Mouse (Mus musculus) megakaryocyte-erythroid progenitor cell, adult 5 weeks (primary cell): ENCODE measurements around the gene Tubb4a. TPM values are rescaled to one million over a fixed set of nuclear protein-coding genes. Genes with fewer than 3 reads are reported as not detected.

Source experiments
- polyA plus RNA-seq: library from polyadenylated mRNA; stranded (reverse); fragments of >175 nt; gene quantifications from 2 replicates; pipeline ENCODE4 v1.2.3, GENCODE M21; 2012

The Tubb4a gene
- polyA plus RNA-seq = 0.17 and 0.61 TPM in 2 replicates

DNA sequence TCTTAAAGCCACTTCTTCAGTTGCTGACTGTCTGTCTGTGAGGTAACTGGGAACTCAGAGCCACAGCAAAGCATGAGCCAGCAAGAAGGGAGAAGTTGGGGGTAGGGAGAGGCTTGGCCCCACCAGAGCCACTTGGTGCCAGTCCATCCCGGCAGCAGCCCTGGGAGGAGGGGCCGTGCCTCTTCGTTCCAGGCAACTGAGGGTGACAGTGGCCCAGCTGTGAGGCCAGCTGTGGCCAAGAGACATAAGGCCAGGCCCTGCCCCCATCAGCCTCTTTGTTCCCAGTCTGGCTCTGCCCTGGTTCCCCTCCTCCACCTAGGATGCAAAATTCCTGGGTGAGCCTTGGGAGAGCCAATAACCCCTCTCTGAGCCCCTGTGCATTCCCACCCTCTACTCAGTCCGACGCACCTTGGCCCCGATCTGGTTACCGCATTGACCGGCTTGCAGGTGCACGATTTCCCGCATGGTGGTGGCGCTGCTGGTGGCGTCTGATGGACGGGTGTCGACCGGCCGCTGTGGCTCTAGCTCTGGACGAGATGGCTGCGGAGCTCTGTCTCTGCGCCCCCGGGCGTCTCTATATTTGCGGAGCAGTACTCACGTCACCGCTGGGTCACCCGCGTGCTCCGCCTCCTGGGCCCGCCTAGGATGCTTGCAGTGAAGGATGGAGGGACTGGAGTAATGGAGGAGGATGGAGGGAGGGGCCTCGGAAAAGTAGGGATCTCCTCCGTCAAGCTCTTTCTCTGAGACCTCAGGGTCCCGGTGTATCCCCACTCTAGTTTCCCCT lies at the start of gene Tubb4a:
Gene Tubb4a (minus strand): TSS at position 734 of the 784 bp plus-strand sequence.

DNA sequence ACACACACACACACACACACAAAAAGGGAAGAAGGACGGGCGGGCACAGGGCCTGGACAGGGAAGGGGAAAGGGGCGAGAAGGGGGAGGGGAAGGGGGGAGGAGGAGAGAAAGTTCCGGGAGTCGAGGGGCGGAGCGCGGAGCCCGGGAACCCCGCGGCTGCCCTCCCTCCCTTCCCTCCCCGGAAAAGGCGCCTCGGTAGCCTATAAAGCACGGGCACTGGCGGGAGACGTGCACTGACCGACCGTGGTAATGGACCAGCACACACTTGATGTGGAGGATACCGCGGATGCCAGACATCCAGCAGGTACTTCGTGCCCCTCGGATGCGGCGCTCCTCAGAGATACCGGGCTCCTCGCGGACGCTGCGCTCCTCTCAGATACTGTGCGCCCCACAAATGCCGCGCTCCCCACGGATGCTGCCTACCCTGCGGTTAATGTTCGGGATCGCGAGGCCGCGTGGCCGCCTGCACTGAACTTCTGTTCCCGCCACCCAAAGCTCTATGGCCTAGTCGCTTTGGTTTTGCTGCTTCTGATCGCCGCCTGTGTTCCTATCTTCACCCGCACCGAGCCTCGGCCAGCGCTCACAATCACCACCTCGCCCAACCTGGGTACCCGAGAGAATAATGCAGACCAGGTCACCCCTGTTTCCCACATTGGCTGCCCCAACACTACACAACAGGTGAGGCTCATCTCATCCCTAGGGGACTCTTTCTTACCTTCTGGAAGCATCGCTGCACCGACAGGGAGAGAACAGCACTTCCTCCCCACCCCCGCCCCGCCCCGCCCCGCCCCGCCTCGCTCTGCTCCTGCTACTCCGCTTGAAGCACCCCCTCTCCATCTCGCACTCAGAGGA lies 17.8 kb upstream of the Tubb4a start, which contains the start of gene Tnfsf9:
Gene Tnfsf9 (plus strand): TSS at position 145 of the 854 bp plus-strand sequence.

DNA sequence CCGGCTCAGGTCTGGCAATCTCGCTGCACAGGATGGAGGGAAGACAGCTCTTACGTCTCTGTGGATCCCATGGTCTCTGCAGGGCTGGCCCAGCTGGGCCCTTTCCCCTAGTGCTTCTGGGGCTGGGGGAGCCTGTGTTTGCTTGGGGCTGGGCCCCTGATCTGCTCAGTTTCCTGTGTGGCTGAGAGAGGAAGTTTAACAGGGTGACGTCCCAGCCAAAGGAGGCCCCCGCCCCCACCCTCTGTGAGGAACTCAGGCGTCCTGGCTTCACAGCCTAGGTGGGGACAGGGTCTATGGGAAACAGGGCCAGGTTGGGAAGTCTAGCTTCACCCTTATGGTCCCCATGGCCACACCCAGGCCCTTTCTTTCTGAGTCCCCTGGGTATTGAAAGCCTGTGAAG lies 9.2 kb downstream of the Tubb4a start, which contains the start of gene Dennd1c:
Gene Dennd1c (minus strand): TSS at position 179 of the 400 bp plus-strand sequence.

DNA sequence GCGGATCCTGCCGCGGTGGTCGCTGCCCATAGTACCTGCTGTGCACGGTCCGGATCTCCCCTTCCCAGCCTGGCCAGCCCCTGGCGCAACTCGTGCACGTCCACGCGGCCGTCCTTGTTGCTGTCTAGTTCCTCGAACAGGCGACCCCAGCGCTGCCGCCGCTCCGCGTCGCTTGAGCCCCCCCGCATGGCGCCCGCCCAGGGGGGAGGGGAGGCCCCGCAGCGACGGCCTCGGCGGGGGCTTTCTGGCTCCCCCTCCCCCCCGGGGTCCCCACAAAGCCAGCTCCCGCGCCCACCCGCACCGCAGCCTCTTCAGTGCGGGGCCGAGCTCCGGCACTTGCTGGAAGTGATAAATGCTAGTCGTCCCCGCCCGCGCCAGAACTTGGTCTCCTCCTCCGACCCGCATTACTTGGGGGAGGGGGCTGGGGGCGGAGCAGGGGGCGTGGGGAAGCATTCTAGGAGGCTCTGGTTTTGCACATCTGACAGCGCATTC lies 28.1 kb downstream of the Tubb4a start, which contains the start of gene Slc25a23:
Gene Slc25a23 (minus strand): TSS at position 378 of the 492 bp plus-strand sequence.

DNA sequence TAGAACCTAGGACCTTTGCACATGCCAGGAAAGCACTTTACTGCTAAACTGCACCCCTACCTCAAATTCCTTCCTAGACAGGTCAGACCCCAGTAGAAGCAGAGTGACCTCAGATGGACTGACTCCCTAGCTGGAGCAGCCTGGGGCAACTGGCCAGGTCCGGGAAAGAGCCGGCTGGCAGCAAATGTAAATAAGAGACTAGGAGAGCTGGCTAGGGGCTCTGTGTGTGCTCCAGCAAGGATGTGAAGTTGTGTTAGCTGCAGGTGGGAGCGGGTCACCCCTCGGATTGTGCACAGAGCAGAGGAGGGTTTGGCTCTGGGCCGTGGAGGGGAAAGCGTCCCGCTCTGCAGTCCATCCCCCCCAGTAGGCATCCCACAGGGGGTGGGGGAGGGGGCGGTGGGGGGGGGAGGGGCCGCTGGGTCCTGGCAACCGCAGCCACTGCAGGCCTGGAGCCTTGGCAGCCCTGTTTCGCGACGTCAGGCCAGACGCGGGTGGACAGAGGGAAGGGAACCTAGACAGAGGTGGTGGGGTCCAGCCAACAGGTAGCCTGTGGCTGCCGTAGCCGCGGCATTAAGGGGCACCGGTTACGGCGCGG lies 28.6 kb downstream of the Tubb4a start, which contains the start of gene Crb3:
Gene Crb3 (plus strand): TSS at position 215 of the 595 bp plus-strand sequence.

DNA sequence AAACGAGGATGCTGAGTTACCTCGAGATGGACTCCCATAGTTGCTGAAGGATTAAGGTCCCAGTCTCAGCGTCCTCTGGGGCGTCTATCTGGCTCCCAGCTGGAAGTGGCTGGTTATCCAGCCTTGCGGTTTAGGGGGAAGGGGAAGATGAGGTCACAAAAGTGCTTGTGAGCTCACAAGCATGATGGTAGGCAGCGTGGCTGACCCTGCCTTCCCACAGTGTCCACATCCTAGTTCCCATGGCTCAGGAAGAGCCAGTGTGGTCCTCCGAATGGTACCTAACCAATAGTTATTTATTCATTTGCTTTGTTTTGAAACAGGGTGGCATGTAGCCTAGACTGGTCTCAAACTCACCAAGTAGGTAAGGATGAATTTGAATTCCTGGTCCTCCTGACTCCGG lies 46.0 kb downstream of the Tubb4a start, which contains the start of gene Slc25a41:
Gene Slc25a41 (minus strand): TSS at position 101 of the 400 bp plus-strand sequence.

DNA sequence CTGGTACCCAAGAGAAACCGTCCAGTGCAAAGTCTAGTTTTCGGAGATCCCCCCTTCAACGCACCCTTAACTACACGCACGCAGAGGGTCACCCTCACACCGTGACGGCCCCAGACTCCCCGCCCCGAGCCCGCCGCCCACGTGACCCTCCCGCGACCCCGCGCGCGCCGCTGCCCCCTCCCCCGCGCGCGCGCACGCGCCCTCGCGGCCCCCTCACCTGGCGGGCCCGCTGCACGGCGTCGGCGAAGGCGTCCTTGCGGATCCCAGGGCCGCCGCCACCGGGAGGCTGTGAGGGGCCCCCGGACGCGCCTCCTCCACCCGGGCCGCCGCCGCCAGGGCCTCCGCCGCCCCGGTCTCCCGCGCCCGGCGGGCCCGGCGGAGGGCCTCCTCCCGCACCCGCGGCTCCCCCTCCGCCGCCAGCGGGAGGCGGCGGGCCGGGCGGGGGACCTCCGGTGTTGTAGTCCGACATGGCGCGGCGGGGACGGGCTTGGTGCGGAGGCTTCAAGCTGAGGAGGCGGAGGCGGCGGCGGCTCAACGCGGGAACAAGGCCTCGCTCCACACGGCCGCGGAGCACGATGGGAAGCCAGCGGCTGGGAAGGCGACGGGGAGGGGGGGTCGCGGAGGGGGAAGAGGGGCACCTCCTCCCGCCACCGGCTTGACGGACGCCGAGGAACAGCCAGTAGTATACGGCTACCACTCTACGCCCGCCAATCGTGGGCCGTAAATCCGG lies 56.5 kb downstream of the Tubb4a start, which contains the start of gene Khsrp:
Gene Khsrp (minus strand): TSS at position 592 of the 730 bp plus-strand sequence.

Other genes with a start within 250 kb of the Tubb4a start
- not detected in 2 replicates for gene Acsbg2, start 213.3 kb downstream of the Tubb4a start, polyA plus RNA-seq
- 0.03 TPM in 1 of 2 replicates, not detected in the other for gene 1700061G19Rik, start 212.3 kb downstream of the Tubb4a start, polyA plus RNA-seq
- gene Mllt1, start 152.4 kb downstream of the Tubb4a start, polyA plus RNA-seq = 161 and 162 TPM in 2 replicates
- gene Acer1, start 105.7 kb downstream of the Tubb4a start, polyA plus RNA-seq = 0.05 TPM in 1 of 2 replicates, not detected in the other
- gene Clpp, start 97.5 kb downstream of the Tubb4a start, polyA plus RNA-seq = 188 and 191 TPM in 2 replicates
- gene Alkbh7, start 90.4 kb downstream of the Tubb4a start, polyA plus RNA-seq = 39.5 and 41.4 TPM in 2 replicates
- 0.53 and 0.57 TPM in 2 replicates for gene Pspn, start 87.8 kb downstream of the Tubb4a start, polyA plus RNA-seq
- 163 and 222 TPM in 2 replicates for gene Gtf2f1, start 76.5 kb downstream of the Tubb4a start, polyA plus RNA-seq
- 0.05 TPM in 1 of 2 replicates, not detected in the other for gene Gm17949, start 76.3 kb downstream of the Tubb4a start, polyA plus RNA-seq
- 284 and 303 TPM in 2 replicates for gene Khsrp, start 56.3 kb downstream of the Tubb4a start, polyA plus RNA-seq
- gene Slc25a41, start 46.1 kb downstream of the Tubb4a start, polyA plus RNA-seq = not detected in 2 replicates
- gene Crb3, start 28.7 kb downstream of the Tubb4a start, polyA plus RNA-seq = 0.50 and 0.56 TPM in 2 replicates
- 19.3 and 25.8 TPM in 2 replicates for gene Slc25a23, start 27.9 kb downstream of the Tubb4a start, polyA plus RNA-seq
- gene Dennd1c, start 9.3 kb downstream of the Tubb4a start, polyA plus RNA-seq = 26.9 and 27.3 TPM in 2 replicates
- 6.1 and 9.5 TPM in 2 replicates for gene Tnfsf9, start 17.5 kb upstream of the Tubb4a start, polyA plus RNA-seq
- 0.13 and 0.18 TPM in 2 replicates for gene Cd70, start 62.0 kb upstream of the Tubb4a start, polyA plus RNA-seq
- 3.9 and 5.0 TPM in 2 replicates for gene Tnfsf14, start 106.4 kb upstream of the Tubb4a start, polyA plus RNA-seq
- gene C3, start 140.4 kb upstream of the Tubb4a start, polyA plus RNA-seq = 55.0 and 62.5 TPM in 2 replicates
- gene Gpr108, start 160.7 kb upstream of the Tubb4a start, polyA plus RNA-seq = 34.4 and 35.6 TPM in 2 replicates
- 23.5 and 31.9 TPM in 2 replicates for gene Trip10, start 161.7 kb upstream of the Tubb4a start, polyA plus RNA-seq
- 79.1 and 90.5 TPM in 2 replicates for gene Vav1, start 191.3 kb upstream of the Tubb4a start, polyA plus RNA-seq